8 mouse cellular contexts compared by ENCODE assay signal in genomic region chr10:77916636-77917335, GRCm38 (mm10). TPM values are rescaled to one million over a fixed set of nuclear protein-coding genes. Genes with fewer than 3 reads are reported as not detected.
DNase-seq lines count a peak whose midpoint lies in the region; ATAC-seq and TF ChIP-seq lines count a peak whose summit lies in the region.

No protein-coding gene starts in this region.

- no peak for ATAC-seq in hindbrain, embryonic 11.5 days (ENCODE audit: low FRiP score)
- no peak for ATAC-seq in hindbrain, embryonic 12.5 days (ENCODE audit: low FRiP score)
- ATAC-seq in megakaryocyte-erythroid progenitor cell, adult 5-6 weeks (replicated peaks; ENCODE audit: low FRiP score, low TSS enrichment, poor library complexity, severe bottlenecking), result peak; percentile 53; the same call in 1 of the 2 replicates

- H3K4me2 ChIP-seq in hindbrain, embryonic 11.5 days (replicated peaks; ENCODE audit: low read depth, low read length), result no peak overlapping the region
- H3K4me2 ChIP-seq in hindbrain, embryonic 12.5 days (replicated peaks), result no peak overlapping the region

- peak; percentile 17 for TF ChIP-seq CTCF in C2C12 (IDR thresholded peaks at IDR 0.05; ENCODE audit: control insufficient read depth, insufficient read depth, insufficient read length)

- H3K27me3 ChIP-seq in hindbrain, embryonic 11.5 days (ENCODE audit: control insufficient read depth, insufficient read depth, low read length), result no peaks in the 10 kb centered on the region
- no peaks in the 10 kb centered on the region for H3K27me3 ChIP-seq in hindbrain, embryonic 12.5 days
- peaks cover 23% of the 10 kb centered on the region for H3K27me3 ChIP-seq in C2C12 (ENCODE audit: control insufficient read depth, insufficient read depth, insufficient read length)

- H3K79me3 ChIP-seq in C2C12 (ENCODE audit: low read depth), result no peaks in the 10 kb centered on the region

- WGBS in hindbrain, embryonic 11.5 days, result 63% methylated on average over 8 of the region's 8 CpGs
- 61% methylated on average over 8 of the region's 8 CpGs for WGBS in hindbrain, embryonic 12.5 days

- H3ac ChIP-seq in C2C12 (ENCODE audit: control insufficient read depth, insufficient read length, low read depth), result no peak overlapping the region

- no peaks in the 10 kb centered on the region for H3K4me1 ChIP-seq in hindbrain, embryonic 11.5 days (replicated peaks; ENCODE audit: control insufficient read depth, insufficient read depth, low read length)
- H3K4me1 ChIP-seq in hindbrain, embryonic 12.5 days, result no peaks in the 10 kb centered on the region

- DNase-seq in hindbrain, embryonic 11.5 days (ENCODE audit: low spot score), result peak; percentile 55
- DNase-seq in adrenal gland, adult 2 months, result peak; percentile 61
- peak; percentile 53 for DNase-seq in embryo, embryonic 10 days (ENCODE audit: low spot score)
- peak; percentile 81 for DNase-seq in kidney, postnatal 10 days
- DNase-seq in thymus, postnatal 14 days, result peak; percentile 71

- H3K79me2 ChIP-seq in C2C12 (ENCODE audit: control insufficient read depth, insufficient read depth), result no peaks in the 10 kb centered on the region

- no peak overlapping the region for H3K4me3 ChIP-seq in hindbrain, embryonic 11.5 days (ENCODE audit: low read depth, low read length)
- H3K4me3 ChIP-seq in hindbrain, embryonic 12.5 days, result no peak overlapping the region
- no peak overlapping the region for H3K4me3 ChIP-seq in C2C12 (ENCODE audit: insufficient read depth, poor library complexity, severe bottlenecking)

- H3K36me3 ChIP-seq in hindbrain, embryonic 11.5 days (ENCODE audit: control insufficient read depth, insufficient read depth, low read length), result no peaks in the 10 kb centered on the region
- H3K36me3 ChIP-seq in hindbrain, embryonic 12.5 days, result no peaks in the 10 kb centered on the region
- no peaks in the 10 kb centered on the region for H3K36me3 ChIP-seq in C2C12 (ENCODE audit: control insufficient read depth, insufficient read depth)

- H3K9ac ChIP-seq in hindbrain, embryonic 11.5 days (ENCODE audit: low read depth, low read length), result no peak overlapping the region
- no peak overlapping the region for H3K9ac ChIP-seq in hindbrain, embryonic 12.5 days

- H3K9me3 ChIP-seq in hindbrain, embryonic 11.5 days (ENCODE audit: control insufficient read depth, low read length), result no peaks in the 10 kb centered on the region
- no peaks in the 10 kb centered on the region for H3K9me3 ChIP-seq in hindbrain, embryonic 12.5 days (replicated peaks)

- H3K27ac ChIP-seq in hindbrain, embryonic 11.5 days (ENCODE audit: low read depth, low read length), result no peak overlapping the region
- H3K27ac ChIP-seq in hindbrain, embryonic 12.5 days, result no peak overlapping the region

TF ChIP-seq in C2C12, 6 proteins besides CTCF, POLR2A, EP300 and RAD21:
- TF ChIP-seq FOSL1 (IDR thresholded peaks at IDR 0.05; ENCODE audit: insufficient read depth, low read length, poor library complexity, severe bottlenecking), result no peak
- TF ChIP-seq MAX (IDR thresholded peaks at IDR 0.05), result no peak
- no peak for TF ChIP-seq CEBPB (IDR thresholded peaks at IDR 0.05; ENCODE audit: low read depth)
TF ChIP-seq in C2C12: peak in this region for 0.

RNA-seq across cellular contexts. Expression of gene Lrrc3, which starts 14.4 kb away (rescaled TPM):
- 3.1 and 3.6 TPM in 2 replicates for polyA plus RNA-seq in hindbrain, embryonic 11.5 days (2014; fragmentation: Nextera tagmentation; extraction: Ambion mirVana)
- 6.8 and 7.4 TPM in 2 replicates for polyA plus RNA-seq in hindbrain, embryonic 12.5 days (2016; fragmentation: Nextera tagmentation; extraction: Ambion mirVana)
- 0.01 TPM for polyA plus RNA-seq in C2C12 (2012; fragmentation: generic; extraction: Trizol)
- total RNA-seq in adrenal gland, adult 2 months (2021), result 1 to 10 TPM; 5.2 to 8.1 TPM
- polyA plus RNA-seq in adrenal gland, adult 2 months (2012; rRNA removed), result 4.1 and 6.3 TPM in 2 replicates
- total RNA-seq in megakaryocyte-erythroid progenitor cell, adult 5-6 weeks (2014; fragmentation: Nextera tagmentation), result not detected in 2 replicates
- not detected in 2 replicates for total RNA-seq in megakaryocyte-erythroid progenitor cell, adult 5-6 weeks (2017)

RNA-seq across cellular contexts. Expression of gene Trpm2, which starts 53.6 kb away (rescaled TPM):
- 0.56 and 1.4 TPM in 2 replicates for polyA plus RNA-seq in hindbrain, embryonic 11.5 days (2014; fragmentation: Nextera tagmentation; extraction: Ambion mirVana)
- 1.3 and 1.4 TPM in 2 replicates for polyA plus RNA-seq in hindbrain, embryonic 12.5 days (2016; fragmentation: Nextera tagmentation; extraction: Ambion mirVana)
- polyA plus RNA-seq in C2C12 (2012; fragmentation: generic; extraction: Trizol), result 0.02 TPM
- total RNA-seq in adrenal gland, adult 2 months (2021), result 1 to 10 TPM; 2.6 to 3.2 TPM
- 3.0 and 3.1 TPM in 2 replicates for polyA plus RNA-seq in adrenal gland, adult 2 months (2012; rRNA removed)
- 0.15 TPM in 1 of 2 replicates, not detected in the other for total RNA-seq in megakaryocyte-erythroid progenitor cell, adult 5-6 weeks (2014; fragmentation: Nextera tagmentation)
- total RNA-seq in megakaryocyte-erythroid progenitor cell, adult 5-6 weeks (2017), result 0.23 TPM in 1 of 2 replicates, not detected in the other

RNA-seq across cellular contexts. Expression of gene Gm3285, which starts 55.0 kb away (rescaled TPM):
- polyA plus RNA-seq in hindbrain, embryonic 11.5 days (2014; fragmentation: Nextera tagmentation; extraction: Ambion mirVana), result not detected in 2 replicates
- not detected in 2 replicates for polyA plus RNA-seq in hindbrain, embryonic 12.5 days (2016; fragmentation: Nextera tagmentation; extraction: Ambion mirVana)
- not detected for polyA plus RNA-seq in C2C12 (2012; fragmentation: generic; extraction: Trizol)
- not detected for total RNA-seq in adrenal gland, adult 2 months (2021)
- polyA plus RNA-seq in adrenal gland, adult 2 months (2012; rRNA removed), result not detected in 2 replicates
- total RNA-seq in megakaryocyte-erythroid progenitor cell, adult 5-6 weeks (2014; fragmentation: Nextera tagmentation), result not detected in 2 replicates
- total RNA-seq in megakaryocyte-erythroid progenitor cell, adult 5-6 weeks (2017), result not detected in 2 replicates
